Mouse (Mus musculus) hindbrain, embryonic 11.5 days (tissue): ENCODE measurements at regions not wholly inside any gene's neighbourhood (a gene's known extent, or its start where the extent isn't known, plus 50 kb on each side); places are given as distances from the start of the nearest gene placed in this dataset.
"Not testable (repeated sequence)": the region's sequence is repeated elsewhere in the genome, so short reads cannot be mapped to it uniquely, and the experiment has no call there.

ENCODE experiments used
- ATAC-seq: fragments of 200-750 bp; cut with Nextera tagmentation; 2 replicates; pipeline ENCODE4 v1.8.0; 2017; ENCODE audit warnings: mild to moderate bottlenecking, moderate TSS enrichment, moderate library complexity; ENCODE audit not compliant: low FRiP score
- DNase-seq: peaks from one replicate; pipeline ENCODE4 v3.0.0-alpha.2; 2015; ENCODE audit warnings: low spot score
- H3K27ac ChIP-seq: fragments of 300-500 bp; sonication (generic); 2 replicates; pipeline ENCODE4 v1.5.1; 2014; ENCODE audit warnings: mild to moderate bottlenecking, low read depth, low read length
- H3K27me3 ChIP-seq: fragments of 300-500 bp; sonication (generic); 2 replicates; pipeline ENCODE4 v1.6.1; 2014; ENCODE audit warnings: mild to moderate bottlenecking, low read length, moderate library complexity, mixed read lengths; ENCODE audit not compliant: control insufficient read depth, insufficient read depth
- H3K36me3 ChIP-seq: fragments of 300-500 bp; sonication (generic); 2 replicates; pipeline ENCODE4 v1.6.1; 2014; ENCODE audit warnings: mild to moderate bottlenecking, low read length, moderate library complexity, mixed read lengths; ENCODE audit not compliant: control insufficient read depth, insufficient read depth
- H3K4me1 ChIP-seq: fragments of 300-500 bp; sonication (generic); replicated peaks from 2 replicates; pipeline ENCODE4 v1.6.1; 2014; ENCODE audit warnings: low read length, mixed read lengths; ENCODE audit not compliant: control insufficient read depth, insufficient read depth
- H3K4me2 ChIP-seq: fragments of 300-500 bp; sonication (generic); replicated peaks from 2 replicates; pipeline ENCODE4 v1.6.1; 2014; ENCODE audit warnings: mild to moderate bottlenecking, low read depth, low read length
- H3K4me3 ChIP-seq: fragments of 300-500 bp; sonication (generic); 2 replicates; pipeline ENCODE4 v1.5.1; 2014; ENCODE audit warnings: low read depth, low read length
- H3K9ac ChIP-seq: fragments of 300-500 bp; sonication (generic); 2 replicates; pipeline ENCODE4 v1.6.1; 2014; ENCODE audit warnings: low read depth, low read length
- H3K9me3 ChIP-seq: fragments of 300-500 bp; sonication (generic); 2 replicates; pipeline ENCODE4 v1.6.1; 2016; ENCODE audit warnings: low read length; ENCODE audit not compliant: control insufficient read depth
- WGBS: fragments of 180-500 bp; shearing (Covaris S2); extraction: QIAGEN DNeasy Blood & Tissue Kit; methylation state at CpG from one replicate; pipeline ENCODE4 v1.1.7; 2014; 5-methylcytosine and 5-hydroxymethylcytosine counted together

DNA sequence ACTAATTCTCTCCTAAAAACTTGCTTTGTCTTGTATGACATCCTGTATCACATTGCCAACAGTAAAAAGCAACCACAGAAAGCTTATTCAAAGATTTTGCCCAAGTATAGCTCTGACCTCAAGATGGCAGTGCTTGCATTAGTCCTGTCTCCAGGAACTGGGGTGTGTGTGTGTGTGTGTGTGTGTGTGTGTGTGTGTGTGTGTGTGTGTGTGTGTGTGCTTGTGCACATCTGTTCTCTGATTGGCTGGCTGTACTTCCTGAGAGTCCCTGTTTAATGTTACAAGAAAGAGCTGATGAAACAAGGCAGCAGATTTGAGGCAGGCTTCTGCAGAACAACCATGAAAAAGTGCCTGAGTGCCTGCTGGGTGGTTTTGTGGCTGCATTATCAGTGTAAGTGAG, 639.2 kb upstream of the Olfr1507 start:
- not testable (repeated sequence) for H3K9me3 ChIP-seq, H3K36me3 ChIP-seq, H3K4me3 ChIP-seq, ATAC-seq, H3K27me3 ChIP-seq, DNase-seq, H3K4me1 ChIP-seq, H3K27ac ChIP-seq, H3K4me2 ChIP-seq, H3K9ac ChIP-seq

DNA sequence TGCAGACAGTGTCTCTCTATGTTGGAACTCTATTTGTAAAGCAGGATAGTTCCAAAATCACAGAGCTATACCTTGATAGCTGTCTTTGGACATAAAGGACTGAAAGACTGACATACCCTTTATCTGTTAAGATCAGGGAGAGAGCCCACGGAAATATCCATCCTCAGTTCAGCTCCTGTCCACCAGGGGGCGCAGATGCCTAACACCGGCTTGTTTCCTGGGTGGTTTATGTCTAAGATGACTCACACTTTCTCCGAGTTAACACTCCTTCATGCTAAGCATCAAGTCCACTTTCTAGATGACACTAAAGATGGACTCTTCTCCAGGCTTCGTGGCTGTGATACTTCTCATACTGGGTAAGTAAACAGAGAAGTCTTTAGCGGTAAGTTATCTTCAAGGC, 636.8 kb upstream of the Olfr1507 start:
- not testable (repeated sequence) for H3K4me3 ChIP-seq, ATAC-seq, H3K27me3 ChIP-seq, H3K4me2 ChIP-seq, H3K27ac ChIP-seq, H3K36me3 ChIP-seq, H3K4me1 ChIP-seq, H3K9ac ChIP-seq, H3K9me3 ChIP-seq
- WGBS: 36% methylated on average over 6 of the region's 6 CpGs
- peak; percentile 77 for DNase-seq

GRCm38 (mm10) chr14:53121704-53122103, 626.2 kb upstream of the Olfr1507 start:
- H3K4me1 ChIP-seq, H3K4me3 ChIP-seq, H3K9me3 ChIP-seq, H3K4me2 ChIP-seq, H3K36me3 ChIP-seq, H3K27me3 ChIP-seq, H3K9ac ChIP-seq, DNase-seq, H3K27ac ChIP-seq: not testable (repeated sequence)
- 27% methylated on average over 2 of the region's 3 CpGs for WGBS
- ATAC-seq: 0 out of 2 replicates have a peak, but pooled peaks have one; percentile 38

- not testable (repeated sequence) for H3K36me3 ChIP-seq, ATAC-seq, H3K9ac ChIP-seq, H3K9me3 ChIP-seq, H3K27me3 ChIP-seq, H3K4me1 ChIP-seq, H3K4me3 ChIP-seq, H3K27ac ChIP-seq, DNase-seq, H3K4me2 ChIP-seq
- 80% methylated on average over 3 of the region's 3 CpGs for WGBS
Observed at GRCm38 (mm10) chr14:53109732-53110131, 614.2 kb upstream of the Olfr1507 start.

GRCm38 (mm10) chr14:53101362-53101761, 605.8 kb upstream of the Olfr1507 start:
- not testable (repeated sequence) for H3K9me3 ChIP-seq, ATAC-seq, H3K4me3 ChIP-seq, H3K9ac ChIP-seq, H3K27me3 ChIP-seq, H3K36me3 ChIP-seq, H3K4me1 ChIP-seq, H3K27ac ChIP-seq, H3K4me2 ChIP-seq
- 36% methylated on average over 5 of the region's 5 CpGs for WGBS
- DNase-seq: peak; percentile 11

DNA sequence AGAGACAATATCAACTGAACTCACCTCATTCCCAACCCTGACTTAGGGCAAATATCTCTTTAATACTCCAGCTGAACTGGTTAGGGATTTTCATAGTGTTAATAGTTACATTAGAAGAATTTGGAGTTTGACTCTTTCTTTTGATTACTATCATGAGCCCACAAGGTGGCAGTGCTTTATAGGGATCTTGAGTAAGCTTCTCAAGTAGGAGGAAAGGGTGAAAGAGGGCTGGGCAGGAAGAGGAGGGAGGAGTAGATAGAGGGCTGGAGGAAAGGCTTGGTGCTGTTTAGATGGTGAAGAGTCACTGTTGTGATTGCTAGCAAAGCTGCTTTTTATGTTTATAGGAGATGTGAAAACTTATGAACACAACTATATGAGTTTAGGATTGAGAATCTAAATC, 595.4 kb upstream of the Olfr1507 start:
- H3K4me2 ChIP-seq, H3K9ac ChIP-seq, H3K36me3 ChIP-seq, H3K4me3 ChIP-seq, ATAC-seq, H3K27ac ChIP-seq, DNase-seq, H3K4me1 ChIP-seq, H3K27me3 ChIP-seq, H3K9me3 ChIP-seq: not testable (repeated sequence)

- not testable (repeated sequence) for H3K27ac ChIP-seq, H3K4me3 ChIP-seq, H3K27me3 ChIP-seq, H3K4me2 ChIP-seq, H3K9me3 ChIP-seq, H3K36me3 ChIP-seq, H3K9ac ChIP-seq, DNase-seq, ATAC-seq, H3K4me1 ChIP-seq
- WGBS: 74% methylated on average over 4 of the region's 4 CpGs
Observed at GRCm38 (mm10) chr14:53081853-53082252, 586.3 kb upstream of the Olfr1507 start.

GRCm38 (mm10) chr14:53081024-53081711, 585.6 kb upstream of the Olfr1507 start:
- ATAC-seq, H3K9me3 ChIP-seq, H3K9ac ChIP-seq, H3K27ac ChIP-seq, H3K4me3 ChIP-seq, DNase-seq, H3K27me3 ChIP-seq, H3K4me2 ChIP-seq, H3K4me1 ChIP-seq, H3K36me3 ChIP-seq: not testable (repeated sequence)
- WGBS: no CpG with 5 or more reads among the region's 2 CpGs

GRCm38 (mm10) chr14:53080556-53080955, 585.0 kb upstream of the Olfr1507 start:
- not testable (repeated sequence) for H3K4me2 ChIP-seq, ATAC-seq, H3K36me3 ChIP-seq, H3K9ac ChIP-seq, DNase-seq, H3K4me3 ChIP-seq, H3K27me3 ChIP-seq, H3K4me1 ChIP-seq, H3K27ac ChIP-seq, H3K9me3 ChIP-seq
- WGBS: 75% methylated on average over 3 of the region's 3 CpGs
